Comparison of ENCODE assay signal across 11 mouse cellular contexts in the genomic region with DNA sequence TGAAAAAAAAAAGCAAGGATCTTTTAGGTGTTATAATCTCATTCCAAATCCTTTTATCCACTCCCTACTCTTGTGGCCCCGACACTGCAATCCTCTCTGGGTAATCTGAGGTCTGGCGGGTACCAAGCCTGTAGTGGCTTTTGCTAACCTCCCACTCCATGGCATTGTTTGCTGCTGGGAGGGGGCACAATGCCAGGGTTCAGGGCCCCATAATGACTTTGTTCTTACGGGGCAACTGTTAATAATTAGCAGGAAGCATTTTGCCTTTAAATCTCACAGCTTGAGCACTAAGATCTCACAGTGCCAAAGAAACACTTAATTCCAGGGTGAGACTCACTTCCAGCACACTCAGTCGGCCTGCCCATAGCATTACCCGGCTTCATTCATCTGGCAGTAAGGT.
"Had no signal": no experiment of that assay in that cellular context is flagged by ENCODE, and none has a peak within 500 bp of the region (broad histone marks: within the 10 kb centered on the region; RNA-seq: fewer than 3 reads in every experiment).

No protein-coding gene starts in this region.

- H3K27me3 ChIP-seq: limb, embryonic 12.5 days had no signal

- H3K4me3 ChIP-seq: limb, embryonic 12.5 days; midbrain, embryonic 10.5 days; myocyte had no signal

- H3K9ac ChIP-seq: limb, embryonic 12.5 days; liver, embryonic 14.5 days had no signal

- H3K4me2 ChIP-seq: limb, embryonic 12.5 days had no signal

- DNase-seq: lung, adult 18-20 months; midbrain, embryonic 14.5 days; retina, postnatal 1 day; right cerebral cortex, postnatal 4 days; spleen, adult 18-20 months; thymus, adult 18-20 months; thymus, postnatal 14 days had no signal

- H3K9me3 ChIP-seq: limb, embryonic 12.5 days had no signal

- H3K27ac ChIP-seq: limb, embryonic 12.5 days; liver, embryonic 14.5 days; midbrain, embryonic 10.5 days had no signal
